Mouse (Mus musculus) large intestine, adult 2 months (tissue): ENCODE results near the gene Farp1. TPM values are rescaled to one million over a fixed set of nuclear protein-coding genes. Genes with fewer than 3 reads are reported as not detected.

ENCODE experiments used
- DNase-seq: peaks from one replicate; pipeline ENCODE4 v3.0.0-alpha.2; 2012; ENCODE audit warnings: low read depth, low spot score
- WGBS: fragments of 180-500 bp; shearing (Covaris S2); methylation state at CpG from one replicate; pipeline ENCODE4 v1.1.7; 2018; 5-methylcytosine and 5-hydroxymethylcytosine counted together
- polyA plus RNA-seq: library from polyadenylated mRNA; depleted of rRNA; stranded (reverse); fragments of >200 nt; gene quantifications from 2 replicates; pipeline ENCODE4 v1.2.3, GENCODE M21; 2012; rRNA removed

Gene Farp1
- polyA plus RNA-seq, 1 experiment: 13.3 TPM

- DNase-seq: no peak
- 87% methylated on average over 5 of the region's 5 CpGs for WGBS
Observed at GRCm38 (mm10) chr14:121322150-121322549, 287.1 kb downstream of the Farp1 start.

- 86% methylated on average over 7 of the region's 7 CpGs for WGBS
Observed at GRCm38 (mm10) chr14:121322641-121323040, 287.6 kb downstream of the Farp1 start.

GRCm38 (mm10) chr14:121324521-121325330, 289.7 kb downstream of the Farp1 start:
- WGBS: 84% methylated on average over 17 of the region's 17 CpGs
- no peak for DNase-seq

More at GRCm38 (mm10) chr14:121322641-121323040, 287.6 kb downstream of the Farp1 start:
- DNase-seq: no peak

GRCm38 (mm10) chr14:121326432-121326831, 291.4 kb downstream of the Farp1 start:
- DNase-seq: no peak
- 84% methylated on average over 2 of the region's 2 CpGs for WGBS

- WGBS: 62% methylated on average over 5 of the region's 5 CpGs
- DNase-seq: no peak
Observed at GRCm38 (mm10) chr14:121328878-121329277, 293.9 kb downstream of the Farp1 start.

GRCm38 (mm10) chr14:121329401-121330089, 294.5 kb downstream of the Farp1 start:
- DNase-seq: no peak

GRCm38 (mm10) chr14:121330090-121330408, 295.0 kb downstream of the Farp1 start:
- DNase-seq: no peak
- WGBS: 70% methylated on average over 3 of the region's 3 CpGs

More at GRCm38 (mm10) chr14:121329401-121330089, 294.5 kb downstream of the Farp1 start:
- 54% methylated on average over 5 of the region's 5 CpGs for WGBS

Other genes starting within 250 kb of the Farp1 start
- gene Ipo5, start 124.0 kb upstream of the Farp1 start, polyA plus RNA-seq: 20.5 and 24.2 TPM in 2 replicates